Mouse (Mus musculus) stomach, embryonic 14.5 days (tissue): ENCODE results near the gene Rcsd1. TPM values are rescaled to one million over a fixed set of nuclear protein-coding genes. Genes with fewer than 3 reads are reported as not detected.

ENCODE experiments used
- ATAC-seq: fragments of 200-750 bp; cut with Nextera tagmentation; 2 replicates; pipeline ENCODE4 v1.8.0; 2017; ENCODE audit warnings: low read depth, moderate TSS enrichment; ENCODE audit not compliant: insufficient number of reproducible peaks, insufficient read depth, low FRiP score
- H3K27ac ChIP-seq: fragments of 300-500 bp; sonication (generic); 2 replicates; pipeline ENCODE4 v1.5.1; 2014; ENCODE audit warnings: mild to moderate bottlenecking, low read length, moderate library complexity, mixed read lengths
- H3K27me3 ChIP-seq: fragments of 300-500 bp; sonication (generic); 2 replicates; pipeline ENCODE4 v1.6.1; 2014; ENCODE audit warnings: low read length, control low read depth, mixed read lengths; ENCODE audit not compliant: control insufficient read depth, insufficient read depth
- H3K36me3 ChIP-seq: fragments of 300-500 bp; sonication (generic); 2 replicates; pipeline ENCODE4 v1.6.1; 2014; ENCODE audit warnings: mild to moderate bottlenecking, control low read depth, low read length, moderate library complexity, mixed read lengths; ENCODE audit not compliant: control insufficient read depth, insufficient read depth
- H3K4me1 ChIP-seq: fragments of 300-500 bp; sonication (generic); 2 replicates; pipeline ENCODE4 v1.6.1; 2014; ENCODE audit warnings: low read length, control low read depth, mixed read lengths; ENCODE audit not compliant: control insufficient read depth, insufficient read depth
- H3K4me2 ChIP-seq: fragments of 300-500 bp; sonication (generic); replicated peaks from 2 replicates; pipeline ENCODE4 v1.6.1; 2014; ENCODE audit warnings: low read depth, low read length, control low read depth
- H3K4me3 ChIP-seq: fragments of 300-500 bp; sonication (generic); 2 replicates; pipeline ENCODE4 v1.5.1; 2014; ENCODE audit warnings: low read depth, low read length, control low read depth
- H3K9ac ChIP-seq: fragments of 300-500 bp; sonication (generic); replicated peaks from 2 replicates; pipeline ENCODE4 v1.6.1; 2014; ENCODE audit warnings: low read depth, mild to moderate bottlenecking, control low read depth, low read length, moderate library complexity, mixed read lengths
- H3K9me3 ChIP-seq: fragments of 300-500 bp; sonication (generic); 2 replicates; pipeline ENCODE4 v1.6.1; 2016; ENCODE audit warnings: low read depth, low read length, control low read depth; ENCODE audit not compliant: control insufficient read depth
- WGBS: fragments of 180-500 bp; shearing (Covaris S2); extraction: QIAGEN DNeasy Blood & Tissue Kit; methylation state at CpG from one replicate; pipeline ENCODE4 v1.1.7; 2014; 5-methylcytosine and 5-hydroxymethylcytosine counted together
- polyA plus RNA-seq: library from polyadenylated mRNA; unstranded; fragments of >200 nt; fragmentation: Nextera tagmentation; extraction: Ambion mirVana; gene quantifications from 2 replicates; pipeline ENCODE4 v1.2.1, GENCODE M21; 2014

Gene Rcsd1
- polyA plus RNA-seq, 1 experiment from 2014 or later = 44.0 TPM

DNA sequence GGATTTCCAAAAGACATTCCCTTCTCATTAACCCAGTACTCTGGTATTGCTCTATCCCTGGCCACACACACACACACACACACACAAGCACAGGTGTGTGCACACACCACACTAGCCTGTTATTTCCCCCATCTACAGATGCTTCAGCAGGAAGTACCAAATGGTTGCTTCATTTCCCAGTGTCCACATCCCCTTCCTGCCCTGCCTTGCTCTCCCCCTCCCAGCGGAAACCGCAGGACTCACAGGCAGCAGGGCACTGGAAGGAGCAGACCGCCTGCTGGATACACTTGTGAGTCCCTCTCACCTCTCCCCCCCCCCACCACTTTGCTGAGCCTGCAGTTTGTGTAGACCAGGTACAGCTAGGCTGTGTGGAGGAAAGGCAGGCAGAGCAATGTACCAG is 18.0 kb downstream of the Rcsd1 start:
- Histone ChIP-seq H3K4me3 (no peak overlapping the region), H3K4me2 (no peak overlapping the region), H3K36me3 (no peaks in the 10 kb centered on the region), H3K9ac (no peak overlapping the region), H3K4me1 (peaks cover 58% of the 10 kb centered on the region), H3K27me3 (no peaks in the 10 kb centered on the region), H3K27ac (no peak overlapping the region), H3K9me3 (no peaks in the 10 kb centered on the region)
- no peak for ATAC-seq
- 34% methylated on average over 3 of the region's 3 CpGs for WGBS

DNA sequence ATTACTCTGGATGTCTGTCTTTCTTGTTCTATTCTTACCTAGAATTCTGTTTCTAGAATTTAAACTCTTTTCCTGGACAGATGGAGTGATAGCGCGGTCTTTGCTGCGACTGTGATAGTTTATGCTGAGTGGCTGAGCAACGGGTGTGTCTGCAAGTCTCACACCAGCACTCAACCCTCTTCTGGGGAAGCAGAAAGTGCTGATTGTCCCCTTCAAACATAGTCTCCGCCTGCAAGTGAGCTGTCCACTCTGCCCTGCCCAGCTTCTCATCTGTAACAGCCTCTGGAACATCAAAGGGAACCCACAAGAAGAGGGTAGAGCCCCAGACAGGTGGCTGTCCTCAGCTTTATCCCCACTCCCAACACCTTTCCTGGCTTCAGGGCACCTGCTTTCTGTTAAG is 19.7 kb downstream of the Rcsd1 start:
- no peak for ATAC-seq
- Histone ChIP-seq H3K27me3 (no peaks in the 10 kb centered on the region), H3K36me3 (no peaks in the 10 kb centered on the region; the same call in 1 of the 2 replicates), H3K27ac (no peak overlapping the region), H3K4me1 (peaks cover 46% of the 10 kb centered on the region), H3K4me2 (no peak overlapping the region), H3K9ac (no peak overlapping the region), H3K9me3 (no peaks in the 10 kb centered on the region), H3K4me3 (no peak overlapping the region)
- 63% methylated on average over 5 of the region's 5 CpGs for WGBS

DNA sequence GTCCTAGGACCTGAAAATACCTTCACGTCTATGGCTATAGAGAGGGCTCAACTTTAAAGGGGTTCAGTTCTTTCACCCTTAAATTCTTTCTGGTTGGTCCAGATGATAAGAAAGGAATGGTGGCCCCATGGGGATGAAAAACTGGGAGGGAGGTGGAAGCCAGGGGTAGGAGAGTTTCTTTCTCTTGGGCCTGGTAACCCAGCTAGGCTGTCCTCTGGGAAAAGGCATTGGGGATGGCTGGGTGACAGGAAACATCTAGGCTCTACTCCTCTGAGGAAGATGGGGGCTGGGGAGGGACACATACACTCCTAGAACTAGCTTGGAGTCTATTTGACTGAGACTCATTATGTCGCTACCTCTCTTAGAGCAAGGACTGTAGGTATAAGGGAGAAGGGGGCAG is 21.7 kb downstream of the Rcsd1 start:
- Histone ChIP-seq H3K9me3 (no peaks in the 10 kb centered on the region), H3K4me2 (no peak overlapping the region), H3K36me3 (no peaks in the 10 kb centered on the region; the same call in 1 of the 2 replicates), H3K9ac (no peak overlapping the region), H3K27ac (no peak overlapping the region), H3K27me3 (no peaks in the 10 kb centered on the region), H3K4me3 (no peak overlapping the region), H3K4me1 (peaks cover 33% of the 10 kb centered on the region)
- ATAC-seq = no peak
- WGBS = 88% methylated on average over 2 of the region's 2 CpGs

DNA sequence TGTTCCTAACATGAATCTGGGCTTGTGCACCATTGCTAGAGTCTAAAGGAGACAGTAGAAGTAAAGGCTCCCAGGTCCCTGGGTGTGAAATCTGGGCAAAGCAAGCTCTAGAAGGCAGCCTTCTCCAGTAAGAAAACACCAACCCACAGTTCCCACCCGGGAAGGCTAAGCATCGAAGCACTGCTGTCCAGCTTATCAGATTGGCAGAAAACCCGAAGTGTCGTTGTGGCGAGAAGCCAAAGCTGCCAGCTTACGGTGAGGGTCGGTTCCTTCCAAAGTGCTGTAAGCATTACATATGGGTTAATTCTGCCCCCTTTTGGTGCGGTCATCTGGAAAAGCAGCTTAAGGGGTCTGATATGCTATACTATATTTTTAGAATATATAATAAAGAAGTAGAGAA is 22.6 kb downstream of the Rcsd1 start:
- 0 out of 2 replicates have a peak overlapping the region, but pooled peaks have one; percentile 33 for H3K27ac ChIP-seq

DNA sequence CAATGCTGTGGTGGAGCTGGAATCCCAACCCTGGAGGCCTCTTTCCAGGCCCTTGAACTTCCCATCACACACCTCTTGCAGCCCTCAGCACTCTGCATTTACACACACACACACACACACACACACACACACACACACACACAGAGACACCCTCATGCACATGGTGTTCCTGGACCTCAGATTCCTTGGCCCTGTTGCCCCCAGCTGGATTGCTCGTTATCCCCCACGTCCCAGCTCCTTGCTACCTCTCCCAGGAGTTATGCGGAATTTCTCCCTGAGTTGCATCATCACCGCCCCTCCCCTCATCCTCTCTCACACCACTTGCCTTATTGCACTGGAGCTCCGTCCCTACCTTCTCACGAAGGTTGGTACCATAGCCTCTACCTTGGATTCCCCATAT is 23.2 kb downstream of the Rcsd1 start:
- Histone ChIP-seq H3K9ac (no peak overlapping the region), H3K36me3 (no peaks in the 10 kb centered on the region; the same call in 1 of the 2 replicates), H3K4me1 (peaks cover 22% of the 10 kb centered on the region; the same call in 1 of the 2 replicates), H3K4me2 (no peak overlapping the region), H3K9me3 (no peaks in the 10 kb centered on the region), H3K27me3 (no peaks in the 10 kb centered on the region), H3K27ac (no peak overlapping the region), H3K4me3 (no peak overlapping the region)
- WGBS = 62% methylated on average over 6 of the region's 6 CpGs
- ATAC-seq = no peak

More for the DNA sequence above, 22.6 kb downstream of the Rcsd1 start:
- no peak overlapping the region for H3K4me2 ChIP-seq
- H3K9ac ChIP-seq = no peak overlapping the region
- no peak overlapping the region for H3K4me3 ChIP-seq
- H3K9me3 ChIP-seq = no peaks in the 10 kb centered on the region
- H3K4me1 ChIP-seq = peaks cover 26% of the 10 kb centered on the region; the same call in 1 of the 2 replicates
- no peaks in the 10 kb centered on the region for H3K27me3 ChIP-seq
- WGBS = 43% methylated on average over 8 of the region's 8 CpGs
- H3K36me3 ChIP-seq = no peaks in the 10 kb centered on the region; the same call in 1 of the 2 replicates
- no peak for ATAC-seq

DNA sequence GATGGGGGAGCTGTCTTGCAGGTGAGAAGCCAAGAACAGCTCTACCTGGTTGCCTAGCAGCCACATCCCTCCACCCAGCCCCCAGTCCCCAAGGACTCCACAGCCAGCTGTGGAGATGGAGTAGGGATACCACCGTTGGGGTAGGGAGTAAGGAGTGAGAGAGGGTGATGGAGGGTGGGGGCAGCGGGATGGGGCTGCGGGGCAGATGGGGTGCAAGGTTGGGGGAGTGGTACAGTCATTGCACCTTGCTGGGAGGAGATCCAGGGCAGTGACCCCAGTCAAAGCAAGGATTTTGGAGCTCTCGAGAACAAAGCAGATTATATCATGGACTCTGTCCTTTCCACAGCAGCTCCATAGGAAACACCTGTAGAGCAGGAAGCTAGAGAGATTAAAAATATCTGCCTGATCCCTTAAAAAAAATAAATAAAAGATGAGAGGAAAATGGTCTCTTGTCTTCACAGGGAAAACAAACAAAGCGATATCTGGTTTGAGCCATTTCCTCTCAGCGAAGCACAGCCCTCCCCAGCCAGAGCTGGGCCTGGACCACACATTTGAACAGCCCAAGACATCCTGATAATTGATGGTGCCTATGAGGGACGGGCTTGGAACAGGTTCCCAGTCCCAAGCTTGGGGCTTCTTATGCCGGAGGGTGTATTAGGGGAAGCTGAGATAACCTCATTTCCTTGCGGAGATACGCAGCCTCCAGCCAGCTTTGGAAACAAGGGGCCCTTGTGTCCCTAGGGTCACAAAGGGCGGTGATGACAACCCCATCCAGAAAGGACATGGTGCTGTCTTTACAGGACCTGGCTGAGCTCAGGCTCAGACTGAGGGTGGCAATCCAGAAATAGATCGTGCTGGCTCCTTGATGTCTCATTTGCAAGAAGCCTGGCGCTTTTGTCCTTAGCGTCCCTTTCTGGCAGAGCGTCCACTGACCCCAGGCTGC is 25.0 kb downstream of the Rcsd1 start:
- Histone ChIP-seq H3K4me3 (no peak overlapping the region), H3K36me3 (no peaks in the 10 kb centered on the region; the same call in 1 of the 2 replicates), H3K27ac (no peak overlapping the region), H3K27me3 (no peaks in the 10 kb centered on the region), H3K4me1 (peaks cover 13% of the 10 kb centered on the region; the same call in 1 of the 2 replicates), H3K9ac (no peak overlapping the region), H3K9me3 (no peaks in the 10 kb centered on the region), H3K4me2 (no peak overlapping the region)
- WGBS = 60% methylated on average over 15 of the region's 15 CpGs
- no peak for ATAC-seq

DNA sequence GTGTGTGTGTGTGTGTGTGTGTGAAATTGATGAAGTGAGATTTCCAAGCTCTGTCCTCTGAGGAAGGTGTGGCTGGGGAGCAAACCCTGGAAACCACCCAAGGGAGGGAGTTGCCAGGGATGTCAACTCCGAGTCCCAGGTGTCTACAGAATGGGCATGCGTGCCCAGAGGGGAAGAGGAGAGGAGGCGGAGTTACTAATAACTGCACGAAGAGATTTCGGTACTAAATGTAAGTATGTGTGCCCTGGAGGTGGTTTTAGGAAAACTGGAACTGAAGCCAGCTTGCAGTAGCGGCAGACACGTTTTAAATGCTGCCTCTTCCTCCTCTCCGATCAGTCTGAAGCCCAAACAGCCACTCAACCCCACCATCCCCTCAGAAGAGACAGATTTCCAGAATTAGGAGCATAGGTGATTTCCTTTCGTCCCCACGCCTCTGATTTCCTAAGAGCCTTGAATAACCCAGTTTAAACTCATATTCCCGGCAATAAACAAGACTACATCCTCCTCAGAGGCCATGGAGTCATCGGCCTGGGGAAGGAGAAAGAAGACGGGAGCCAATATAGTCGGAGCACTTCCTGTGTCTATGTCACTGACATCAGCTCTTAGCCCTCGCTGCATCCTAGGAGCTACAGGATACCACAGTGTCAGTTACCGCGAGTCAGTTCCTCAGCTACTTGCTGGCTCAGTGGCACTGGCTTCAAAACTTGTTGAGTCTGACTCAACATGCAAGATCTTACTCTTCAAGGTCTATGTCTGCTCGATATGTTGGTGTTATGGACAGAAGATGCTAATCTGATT is 27.3 kb downstream of the Rcsd1 start:
- Histone ChIP-seq H3K27ac (no peak overlapping the region), H3K4me2 (no peak overlapping the region), H3K36me3 (peaks cover 2% of the 10 kb centered on the region; the same call in 1 of the 2 replicates), H3K4me1 (peaks cover 7% of the 10 kb centered on the region; the same call in 1 of the 2 replicates), H3K4me3 (no peak overlapping the region), H3K9ac (no peak overlapping the region), H3K27me3 (no peaks in the 10 kb centered on the region), H3K9me3 (no peaks in the 10 kb centered on the region)
- ATAC-seq = no peak
- 75% methylated on average over 18 of the region's 18 CpGs for WGBS

DNA sequence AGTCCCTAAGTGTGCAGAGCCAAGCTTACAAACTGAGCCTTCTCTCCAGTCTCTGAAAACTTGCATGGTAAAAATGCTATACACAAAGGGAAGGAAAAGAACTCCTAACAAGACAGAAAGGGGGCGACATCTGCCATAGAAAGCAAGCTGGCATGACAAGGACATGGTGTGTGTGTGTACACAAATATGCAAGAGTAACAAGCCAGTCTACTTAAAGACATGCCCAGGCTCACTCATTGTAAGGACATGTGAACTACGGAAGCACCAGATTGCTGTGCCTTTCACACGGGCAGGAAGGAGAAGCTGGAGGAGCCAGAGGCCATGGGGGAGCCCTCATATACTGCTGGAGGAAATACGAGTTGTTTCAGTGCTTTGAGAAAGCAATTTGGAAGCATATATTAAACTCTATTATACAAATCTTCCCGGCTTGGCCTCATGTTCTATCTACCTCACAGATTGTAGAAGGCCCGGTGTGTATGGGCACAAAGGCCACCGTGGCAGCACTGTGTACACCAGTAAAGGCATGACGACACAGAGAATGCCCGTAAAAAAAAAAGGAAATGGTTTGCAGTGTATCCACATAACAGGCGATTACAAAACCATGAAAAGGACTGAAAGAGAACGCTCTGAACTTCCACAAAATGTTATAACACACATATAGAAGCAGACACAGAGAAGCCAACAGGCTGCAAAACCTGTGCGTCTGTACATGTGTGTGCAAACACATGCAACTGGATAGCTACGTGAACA is 28.3 kb downstream of the Rcsd1 start:
- Histone ChIP-seq H3K9ac (no peak overlapping the region), H3K27ac (no peak overlapping the region)
- 68% methylated on average over 13 of the region's 13 CpGs for WGBS

More for the DNA sequence above, 28.3 kb downstream of the Rcsd1 start:
- Histone ChIP-seq H3K4me1 (no peaks in the 10 kb centered on the region), H3K4me3 (no peak overlapping the region), H3K9me3 (no peaks in the 10 kb centered on the region), H3K4me2 (no peak overlapping the region), H3K27me3 (no peaks in the 10 kb centered on the region), H3K36me3 (peaks cover 2% of the 10 kb centered on the region; the same call in 1 of the 2 replicates)
- ATAC-seq = peak; percentile 31; the same call in 1 of the 2 replicates
